Mouse (Mus musculus) bone marrow, adult 2 months (tissue): ENCODE measurements around the gene H2-DMb1.

Experiments
- CTCF ChIP-seq: fragments of 200-500 bp; IDR thresholded peaks from 2 replicates; pipeline ENCODE4 v1.5.1; 2011; ENCODE audit warnings: low read length, control low read depth; ENCODE audit not compliant: control insufficient read depth, insufficient read depth
- POLR2A ChIP-seq: fragments of 200-500 bp; IDR thresholded peaks from 2 replicates; pipeline ENCODE4 v1.6.1; 2011; ENCODE audit warnings: low read depth, mild to moderate bottlenecking, control low read depth, low read length, borderline replicate concordance; ENCODE audit not compliant: control insufficient read depth

- TF ChIP-seq POLR2A (no peak), CTCF (no peak)
Measured at GRCm38 (mm10) chr17:34126826-34127420, 25.9 kb upstream of the H2-DMb1 start.
